Mouse (Mus musculus): ENCODE results near the gene Nup153. TPM values are rescaled to one million over a fixed set of nuclear protein-coding genes. Genes with fewer than 3 reads are reported as not detected.

Gene Nup153
- total RNA-seq, 1 experiment from 2014 or later = 155 TPM

DNA sequence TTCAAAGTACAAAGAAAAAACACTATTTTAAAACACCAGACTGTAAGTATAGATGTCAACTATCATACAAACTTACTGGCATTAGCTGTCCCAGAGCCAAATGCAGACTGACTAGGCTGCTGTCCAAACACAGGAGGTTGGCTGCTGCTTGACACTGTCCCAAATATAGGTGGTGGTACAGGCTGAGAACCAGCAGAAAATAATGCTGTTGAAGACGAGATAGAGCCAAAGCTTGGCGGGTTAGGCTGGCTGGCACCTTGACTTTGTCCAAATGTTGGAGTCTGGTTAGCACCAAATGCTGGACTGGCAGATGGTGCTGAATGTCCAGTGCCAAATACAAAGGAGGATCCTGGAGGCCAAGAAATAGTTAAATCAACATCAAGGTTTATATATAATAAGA, 44.8 kb downstream of the Nup153 start:
- ATAC-seq (replicated peaks; ENCODE audit: low read depth, poor library complexity, severe bottlenecking) = no peak

DNA sequence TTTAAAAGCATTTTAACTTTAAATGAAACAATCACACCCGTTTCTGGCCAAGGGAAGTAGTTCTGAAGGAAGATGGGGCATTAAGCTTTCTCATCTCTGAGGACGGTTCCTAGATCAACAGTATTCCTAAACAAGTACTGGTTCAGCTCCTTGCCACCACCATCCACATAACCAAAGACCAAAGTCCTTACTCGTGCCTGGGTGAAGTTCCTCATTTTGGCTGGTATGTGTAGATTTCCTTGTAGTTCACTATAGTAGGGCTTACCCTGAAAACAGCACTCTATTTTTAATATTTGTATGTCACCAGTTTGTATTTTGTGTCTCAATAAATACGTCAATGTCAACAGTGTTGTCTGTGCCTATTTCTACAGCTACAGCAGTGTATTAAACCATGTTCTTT, 50.0 kb downstream of the Nup153 start:
- no peak for ATAC-seq (replicated peaks; ENCODE audit: low read depth, poor library complexity, severe bottlenecking)

DNA sequence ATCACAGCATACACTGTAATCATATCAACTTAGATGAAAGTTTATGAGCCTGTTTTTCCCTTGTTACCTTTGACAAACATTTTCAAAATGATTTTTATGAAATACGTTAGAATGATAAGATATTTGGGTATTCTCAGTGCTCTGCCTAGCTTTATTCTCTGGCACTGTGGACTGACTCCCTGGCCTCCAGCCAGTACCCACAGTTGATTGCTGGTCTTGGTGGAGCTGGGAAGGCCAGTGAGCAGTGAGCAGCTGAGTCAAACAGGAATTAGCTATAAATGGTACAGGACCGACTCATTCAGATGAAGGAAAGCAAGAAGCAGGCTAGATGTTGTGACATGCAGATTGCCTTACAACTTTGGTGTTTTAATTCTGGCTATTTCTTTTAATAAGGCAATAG, 53.1 kb downstream of the Nup153 start:
- ATAC-seq (replicated peaks; ENCODE audit: low read depth, poor library complexity, severe bottlenecking) = no peak

DNA sequence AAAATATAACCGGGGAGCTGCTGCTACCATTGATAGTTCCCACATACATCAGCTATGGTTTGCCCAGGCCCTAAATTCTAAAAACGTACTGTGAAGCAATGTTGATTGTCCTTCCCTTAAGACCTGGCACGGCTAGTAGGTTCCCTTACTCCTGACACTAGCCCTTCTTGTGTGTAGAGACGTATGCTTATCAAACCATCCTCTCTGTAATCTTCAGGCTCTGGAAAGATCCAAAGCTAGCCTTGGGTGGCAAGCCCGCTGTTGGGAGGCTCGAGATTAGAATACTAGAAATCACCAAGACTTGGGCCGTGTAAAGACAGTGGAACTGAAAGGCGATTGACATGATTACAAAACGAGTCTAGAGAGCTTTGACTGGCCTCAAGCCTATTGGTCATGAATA, 57.2 kb downstream of the Nup153 start:
- no peak for ATAC-seq (replicated peaks; ENCODE audit: low read depth, poor library complexity, severe bottlenecking)

DNA sequence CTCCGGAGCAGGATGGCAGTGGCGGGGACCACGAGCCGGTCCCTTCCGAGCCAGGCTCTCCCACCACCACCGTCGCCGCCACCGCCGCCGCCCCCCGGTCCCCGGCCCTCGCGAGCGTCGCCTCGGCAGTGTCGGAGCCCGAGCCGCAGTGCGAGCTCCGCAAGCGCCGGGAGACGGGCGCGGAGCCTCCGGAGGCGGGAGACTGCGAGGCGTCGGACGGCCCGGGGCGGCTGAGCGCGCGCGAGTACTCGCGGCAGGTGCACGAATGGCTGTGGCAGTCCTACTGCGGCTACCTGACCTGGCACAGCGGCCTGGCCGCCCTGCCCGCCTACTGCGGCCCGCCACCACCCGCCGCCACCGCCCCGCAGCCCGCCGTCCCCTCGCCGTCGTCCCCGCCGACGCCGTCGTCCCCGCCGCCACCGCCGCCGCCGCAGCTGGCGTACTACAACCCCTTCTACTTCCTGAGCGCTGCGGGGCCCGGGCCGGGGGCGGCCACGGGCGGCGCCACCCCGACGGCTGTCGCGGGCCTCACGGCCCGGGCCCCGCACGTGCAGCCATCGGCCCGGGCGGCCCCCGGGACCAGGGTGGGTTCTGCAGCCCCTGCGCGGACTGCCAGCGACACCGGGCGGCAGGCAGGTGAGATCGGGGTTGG, 58.0 kb downstream of the Nup153 start:
- no peak for ATAC-seq (replicated peaks; ENCODE audit: low read depth, poor library complexity, severe bottlenecking)

DNA sequence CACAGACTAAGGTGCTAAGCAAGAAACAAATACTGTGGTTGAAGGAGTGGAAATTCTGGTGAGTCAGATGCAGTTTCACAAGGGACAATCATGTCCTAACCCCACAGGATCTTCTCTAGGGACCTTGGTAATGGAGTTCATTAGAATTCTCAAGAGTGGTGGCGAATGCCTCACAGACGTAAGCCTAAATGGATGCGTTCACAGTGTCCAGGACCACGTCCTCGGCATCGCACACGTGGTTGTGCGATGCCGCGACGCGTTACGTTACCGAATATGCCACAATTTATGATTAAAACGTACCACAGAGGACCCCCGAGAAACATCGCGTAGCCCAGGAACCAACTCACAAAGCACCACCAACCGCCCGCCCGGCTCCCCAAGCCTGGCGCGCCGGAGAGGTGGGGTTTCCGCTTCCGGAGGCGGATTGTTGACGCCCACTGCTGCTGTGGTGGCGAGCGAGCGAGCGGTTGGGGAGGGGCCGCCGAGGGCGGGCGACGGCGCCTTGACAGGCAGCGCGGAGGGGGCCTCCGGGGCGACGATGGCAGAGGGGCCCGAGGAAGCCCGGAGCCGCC, 58.6 kb downstream of the Nup153 start, which contains the start of gene Fam8a1:
TSS of gene Fam8a1 (plus strand) at position 475 of the 572 bp plus-strand sequence.
- peak; percentile 99 for ATAC-seq (replicated peaks; ENCODE audit: low read depth, poor library complexity, severe bottlenecking)

DNA sequence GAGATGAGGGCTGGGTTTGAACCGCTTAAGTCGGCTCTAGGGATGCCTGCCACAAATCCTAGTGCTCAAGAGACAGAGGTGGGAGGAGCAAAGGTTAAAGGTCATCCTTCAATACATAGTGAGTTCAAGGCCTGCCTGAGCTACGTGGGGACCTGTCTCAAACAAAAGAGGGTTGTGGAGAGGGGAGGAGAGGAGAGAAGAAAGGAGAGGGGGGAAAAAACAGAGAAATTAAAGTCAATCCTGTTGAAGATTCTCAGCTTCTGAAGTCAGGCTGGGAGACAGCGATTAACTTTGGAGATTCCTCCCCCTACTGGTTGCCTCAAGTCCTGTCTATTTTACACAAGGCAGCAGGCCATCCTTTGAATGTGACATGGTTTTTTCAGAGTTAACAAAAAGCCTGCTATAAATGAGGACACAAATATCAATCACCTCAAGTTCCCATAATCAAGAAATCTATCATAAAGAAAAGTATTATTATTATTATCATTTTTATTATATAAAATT, 64.2 kb downstream of the Nup153 start:
- peak; percentile 65 for ATAC-seq (replicated peaks; ENCODE audit: low read depth, poor library complexity, severe bottlenecking)

DNA sequence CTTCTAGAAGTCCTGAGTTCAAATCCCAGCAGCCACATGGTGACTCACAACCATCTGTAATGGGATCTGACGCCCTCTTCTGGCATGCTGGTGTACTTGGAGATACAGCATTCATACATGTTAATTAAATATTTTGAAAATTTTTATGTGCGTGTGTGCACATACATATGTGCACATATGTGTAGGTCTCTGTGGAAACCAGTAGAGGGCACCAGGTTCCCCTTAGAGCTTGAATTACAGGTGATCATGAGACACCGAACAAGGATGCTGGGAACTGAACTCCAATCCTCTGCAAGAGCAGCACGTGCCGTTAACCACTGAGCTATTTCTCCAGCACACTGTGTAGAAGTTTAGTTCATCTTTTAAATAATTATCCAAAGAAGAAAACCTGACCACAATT, 68.5 kb downstream of the Nup153 start:
- no peak for ATAC-seq (replicated peaks; ENCODE audit: low read depth, poor library complexity, severe bottlenecking)

DNA sequence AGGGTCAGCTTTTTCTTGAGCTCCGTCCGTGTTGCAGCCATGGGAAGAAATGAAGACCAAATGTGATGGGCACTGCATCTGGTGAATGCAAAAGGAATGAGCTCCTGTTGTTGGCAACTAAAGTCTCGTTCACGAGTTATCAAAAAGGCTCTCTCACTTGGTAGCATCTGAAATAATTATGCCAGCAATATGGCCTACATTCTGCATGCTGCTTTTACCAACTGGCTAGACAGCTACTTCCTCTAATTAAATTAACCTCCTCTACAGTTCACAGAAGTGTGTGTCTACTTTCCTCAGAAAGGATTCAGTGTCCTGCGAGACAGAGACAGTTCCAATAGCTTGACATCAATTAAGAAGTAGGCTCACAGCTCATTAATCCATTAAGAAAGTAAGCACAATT, 73.2 kb downstream of the Nup153 start:
- no peak for ATAC-seq (replicated peaks; ENCODE audit: low read depth, poor library complexity, severe bottlenecking)

DNA sequence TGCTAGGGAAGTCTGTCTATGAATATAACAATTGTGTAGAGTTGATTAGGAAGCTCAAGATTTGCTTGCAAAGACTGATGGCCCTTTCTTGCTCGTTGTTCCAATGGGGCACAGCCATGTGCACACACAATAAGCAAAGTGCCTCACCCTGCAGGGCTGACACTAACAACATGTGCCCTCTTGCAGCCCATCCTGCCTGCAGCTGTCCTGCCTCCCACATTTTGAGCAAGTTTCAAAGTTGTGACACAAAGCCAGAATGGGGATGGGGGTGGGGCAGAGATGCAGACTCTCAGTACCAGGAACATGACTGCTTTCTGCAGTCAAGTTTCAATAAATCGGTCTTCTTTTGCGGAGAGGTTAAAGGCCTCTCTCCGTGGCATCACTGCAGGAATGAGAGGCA, 74.1 kb downstream of the Nup153 start:
- ATAC-seq (replicated peaks; ENCODE audit: low read depth, poor library complexity, severe bottlenecking) = no peak

DNA sequence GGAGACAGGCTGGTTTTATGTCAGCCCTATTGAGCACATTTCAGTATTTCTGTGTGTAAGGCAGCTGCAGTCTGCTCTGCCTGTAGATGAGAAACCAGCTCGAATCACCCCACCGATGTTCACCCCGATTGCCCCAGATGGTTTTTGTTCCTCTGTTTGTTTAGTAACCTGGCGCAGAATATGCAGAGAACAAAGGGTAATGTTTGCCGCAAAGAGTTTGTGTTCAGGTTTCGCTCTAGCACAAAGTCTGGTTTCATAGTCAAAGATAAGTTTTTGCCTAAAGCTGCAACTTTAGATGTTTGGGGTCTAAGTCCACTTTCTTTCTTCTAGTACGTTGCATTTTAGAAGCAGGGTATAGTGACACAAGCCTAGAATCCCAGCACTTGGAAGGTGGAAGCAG, 75.1 kb downstream of the Nup153 start:
- ATAC-seq (replicated peaks; ENCODE audit: low read depth, poor library complexity, severe bottlenecking) = no peak

DNA sequence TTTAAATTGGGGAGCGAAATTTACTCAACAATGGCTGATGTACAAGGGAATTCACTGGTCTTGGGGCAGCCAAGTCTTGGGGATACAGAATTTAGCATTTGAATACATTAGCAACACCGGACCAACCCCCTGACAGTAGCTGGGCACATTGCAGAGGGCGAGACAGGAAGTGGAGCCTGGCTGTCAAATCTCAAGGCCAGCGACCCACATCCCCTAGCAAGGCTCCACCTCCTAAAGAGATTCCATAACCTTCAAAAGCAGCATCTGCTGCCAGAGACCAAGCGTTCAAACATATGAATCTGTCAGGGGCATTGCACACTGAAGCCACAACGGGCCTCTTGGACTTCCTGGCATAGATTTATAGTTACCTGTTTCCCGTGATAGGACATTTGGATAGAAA, 75.9 kb downstream of the Nup153 start:
- 0 out of 2 replicates have a peak, but pooled peaks have one; percentile 39 for ATAC-seq (replicated peaks; ENCODE audit: low read depth, poor library complexity, severe bottlenecking)

DNA sequence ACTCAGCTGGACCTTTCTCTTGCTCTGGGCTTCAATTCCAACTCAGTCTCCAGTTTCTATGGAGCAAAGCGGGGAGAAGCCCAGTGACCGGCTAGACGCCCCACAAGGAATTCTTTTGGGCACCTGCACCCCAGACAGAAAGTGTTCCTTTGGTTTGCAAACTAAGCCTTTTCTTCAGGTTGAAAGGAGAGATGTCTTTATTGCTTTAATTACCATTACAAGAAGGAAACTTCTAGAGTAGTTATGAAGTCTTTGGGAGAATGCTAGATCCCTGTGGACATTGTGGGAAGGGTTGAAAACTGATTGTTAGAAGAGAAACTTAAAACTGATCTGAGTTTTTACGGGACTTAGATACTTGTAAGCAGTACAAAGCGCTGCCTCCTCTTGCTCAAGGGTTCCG, 82.3 kb downstream of the Nup153 start:
- ATAC-seq (replicated peaks; ENCODE audit: low read depth, poor library complexity, severe bottlenecking) = no peak

DNA sequence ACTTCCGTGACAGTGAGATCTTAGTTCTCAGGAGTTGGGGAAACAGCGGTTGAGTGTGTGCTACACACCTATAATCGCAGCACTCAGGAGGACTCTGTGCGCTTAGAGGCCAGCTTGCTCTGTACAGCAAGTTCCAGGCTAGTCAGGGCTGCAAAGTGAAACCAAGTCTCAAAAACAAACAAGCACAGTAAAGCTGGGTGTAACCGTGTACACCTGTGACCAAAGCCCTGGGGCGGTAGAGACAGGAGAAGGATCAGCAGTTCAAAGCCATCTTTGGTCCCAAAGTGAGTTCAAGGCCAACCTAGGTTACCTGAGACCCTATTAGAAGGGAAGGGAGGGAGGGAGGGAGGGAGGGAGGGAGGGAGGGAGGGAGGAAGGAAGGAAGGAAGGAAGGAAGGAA, 83.6 kb downstream of the Nup153 start:
- no peak for ATAC-seq (replicated peaks; ENCODE audit: low read depth, poor library complexity, severe bottlenecking)

DNA sequence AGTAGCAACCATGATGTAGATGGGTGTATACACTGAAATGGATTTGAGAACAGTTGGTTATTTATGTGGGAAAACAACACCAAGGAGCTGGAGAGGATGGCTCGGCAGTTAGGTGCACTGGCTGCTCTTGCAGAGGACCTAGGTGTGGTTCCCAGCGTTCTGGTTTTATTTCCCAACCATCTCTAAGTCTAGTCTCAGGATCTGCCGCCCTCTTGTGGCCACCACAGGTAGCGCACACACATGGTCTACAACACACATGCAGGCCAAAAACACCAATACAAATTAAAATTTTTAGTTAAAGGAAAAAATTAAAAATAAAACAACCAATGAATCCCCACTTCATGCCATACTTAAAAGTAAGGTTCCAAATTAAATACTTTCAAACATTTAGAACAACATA, 85.4 kb downstream of the Nup153 start:
- no peak for ATAC-seq (replicated peaks; ENCODE audit: low read depth, poor library complexity, severe bottlenecking)

DNA sequence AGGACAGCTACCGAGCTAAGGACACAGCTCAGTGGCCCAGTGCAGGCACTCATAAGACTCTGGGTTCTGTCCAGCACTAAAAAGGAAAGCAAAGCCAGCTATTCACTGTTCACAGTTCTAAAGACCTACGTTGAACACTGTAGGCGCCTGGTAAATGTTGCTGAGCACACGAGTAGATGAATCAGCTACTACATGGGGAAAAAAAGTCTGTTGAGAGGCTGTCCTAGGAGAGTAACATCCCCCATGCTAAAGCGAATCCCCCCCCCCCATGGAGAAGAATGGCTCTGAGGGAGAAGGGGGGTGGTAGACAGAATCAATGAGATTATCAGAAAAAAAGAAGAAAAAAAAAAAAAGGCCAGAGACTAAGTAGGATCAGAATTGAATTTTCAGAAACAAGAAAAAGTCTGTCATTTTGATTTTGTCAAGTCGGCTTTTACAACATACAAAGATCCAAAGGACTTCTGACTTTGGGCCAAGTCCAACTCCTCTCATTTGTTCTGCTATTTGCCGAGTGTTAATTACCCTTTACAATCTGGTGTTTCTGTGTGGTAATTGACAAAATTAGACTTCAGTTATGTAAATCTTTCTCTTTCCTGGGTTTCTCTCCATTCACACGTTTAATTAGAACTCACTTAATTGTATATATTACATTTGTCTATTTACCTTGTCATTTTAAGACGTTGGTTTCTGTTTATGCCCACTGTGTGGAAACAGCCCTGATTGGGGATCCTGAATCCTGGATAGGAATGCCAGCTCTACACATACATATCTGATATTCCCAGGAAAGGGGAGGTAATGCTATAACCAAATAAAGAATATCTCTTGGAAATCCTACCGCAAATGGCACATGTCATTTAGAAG, 86.9 kb downstream of the Nup153 start:
- no peak for ATAC-seq (replicated peaks; ENCODE audit: low read depth, poor library complexity, severe bottlenecking)

DNA sequence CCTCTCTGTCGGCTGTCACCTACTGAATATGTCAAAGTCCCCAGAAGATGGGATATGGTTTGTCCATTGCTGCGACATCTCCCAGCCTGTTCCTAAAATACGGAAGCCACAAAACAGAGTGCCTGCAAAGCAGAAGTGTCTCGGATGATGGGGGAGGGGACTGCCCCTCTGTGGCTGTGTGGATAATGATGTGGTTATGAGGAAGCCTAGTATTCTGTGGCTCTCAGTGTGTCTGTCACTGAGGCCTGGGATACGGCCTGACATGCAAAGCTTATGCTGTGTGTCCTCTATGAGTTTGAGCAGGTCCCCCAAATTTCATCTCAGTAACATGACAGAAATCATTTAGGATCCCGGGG, 93.6 kb downstream of the Nup153 start:
- ATAC-seq (replicated peaks; ENCODE audit: low read depth, poor library complexity, severe bottlenecking) = peak; percentile 98

DNA sequence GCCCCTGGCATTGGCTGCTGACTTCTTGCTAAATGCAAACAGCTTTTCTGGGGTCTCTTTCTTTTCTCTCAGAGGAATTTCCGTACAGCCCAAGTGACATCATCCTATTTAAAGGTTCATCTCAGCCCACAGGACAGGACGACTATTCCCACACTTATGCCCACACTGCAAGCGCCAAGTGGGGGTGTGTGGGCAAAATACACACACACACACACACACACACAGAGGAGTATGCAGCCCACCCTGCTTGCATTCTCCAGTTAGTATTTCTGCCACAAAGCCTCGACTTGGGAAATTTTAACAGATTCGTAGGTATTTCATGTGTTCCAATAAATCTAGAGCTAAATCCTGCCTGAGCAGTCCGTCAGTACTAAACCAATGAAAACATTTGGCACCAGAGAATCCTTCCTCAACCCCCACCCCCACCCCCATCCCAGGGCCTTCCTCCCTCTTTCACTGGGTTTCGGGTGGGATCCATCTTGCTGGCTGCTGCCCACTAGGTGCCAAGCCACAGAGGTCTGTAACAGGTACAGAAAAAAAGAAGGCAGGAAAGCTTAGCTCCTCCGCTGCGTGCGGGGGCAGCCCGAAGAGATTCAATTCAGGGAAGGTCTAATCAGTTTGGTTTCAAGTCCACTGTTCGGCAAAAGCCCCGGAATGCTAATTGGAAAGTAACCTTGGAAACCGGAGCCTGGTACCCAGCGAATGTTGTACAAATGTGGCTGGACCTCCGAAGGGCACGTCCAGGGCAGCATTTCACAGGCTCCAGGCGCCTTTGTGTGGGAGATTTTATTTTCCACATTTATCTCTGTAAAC, 94.2 kb downstream of the Nup153 start:
- no peak for ATAC-seq (replicated peaks; ENCODE audit: low read depth, poor library complexity, severe bottlenecking)

DNA sequence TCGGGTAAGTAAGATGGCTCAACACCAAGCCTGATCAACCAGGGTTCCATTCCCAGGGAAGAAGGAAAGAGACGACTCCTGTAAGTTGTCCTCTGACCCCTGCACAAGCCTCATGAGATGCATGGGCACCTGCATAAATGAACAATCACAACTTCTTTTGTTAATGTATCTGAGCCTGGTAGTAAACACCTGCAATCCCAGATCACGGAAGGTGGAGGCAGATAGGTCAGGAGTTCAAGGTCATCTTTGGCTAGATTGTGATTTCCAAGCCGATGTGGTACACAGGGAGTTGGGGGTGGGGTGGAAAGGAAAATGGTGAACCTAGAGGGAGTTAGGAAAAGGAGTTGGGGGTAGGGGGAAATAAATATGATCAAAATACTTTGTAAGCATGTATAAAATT, 94.9 kb downstream of the Nup153 start:
- ATAC-seq (replicated peaks; ENCODE audit: low read depth, poor library complexity, severe bottlenecking) = no peak
